Mouse (Mus musculus) fat pad, adult 2 months (tissue): Measurements from ENCODE around the gene Slc25a13.
"Not testable (repeated sequence)": the region's sequence is repeated elsewhere in the genome, so short reads cannot be mapped to it uniquely, and the experiment has no call there.

ENCODE experiments used
- DNase-seq: peaks from one replicate; pipeline ENCODE4 v3.0.0-alpha.2; 2011; ENCODE audit warnings: low read depth, low spot score; ENCODE audit errors: extremely low read depth

The Slc25a13 gene

DNA sequence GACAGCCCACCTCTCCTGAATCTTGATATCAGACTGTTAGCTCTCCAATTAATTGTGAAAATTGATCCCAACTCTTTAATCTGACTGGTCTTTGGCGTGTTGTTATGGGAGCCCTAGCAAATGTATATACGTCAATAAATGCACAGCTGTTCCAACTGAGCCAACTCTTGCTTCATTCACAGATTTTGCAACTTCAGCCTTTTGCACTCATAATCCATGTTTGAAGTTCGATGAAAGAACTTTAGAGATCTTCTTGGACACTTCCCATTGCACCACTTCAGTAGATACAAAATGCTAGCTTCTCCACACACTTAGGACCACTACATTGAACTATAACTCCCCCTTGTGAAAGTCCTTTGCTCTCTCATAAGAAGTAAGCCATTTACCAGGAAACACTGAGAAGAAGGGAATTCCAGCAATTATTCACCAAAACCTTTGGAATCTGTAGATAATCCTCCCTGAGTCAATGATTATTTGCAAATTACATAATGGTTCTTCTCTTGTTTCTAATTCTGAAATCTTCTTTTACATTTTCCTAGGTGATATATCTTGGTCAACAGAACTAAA lies 11.3 kb downstream of the Slc25a13 start:
- DNase-seq: peak; percentile 82

DNA sequence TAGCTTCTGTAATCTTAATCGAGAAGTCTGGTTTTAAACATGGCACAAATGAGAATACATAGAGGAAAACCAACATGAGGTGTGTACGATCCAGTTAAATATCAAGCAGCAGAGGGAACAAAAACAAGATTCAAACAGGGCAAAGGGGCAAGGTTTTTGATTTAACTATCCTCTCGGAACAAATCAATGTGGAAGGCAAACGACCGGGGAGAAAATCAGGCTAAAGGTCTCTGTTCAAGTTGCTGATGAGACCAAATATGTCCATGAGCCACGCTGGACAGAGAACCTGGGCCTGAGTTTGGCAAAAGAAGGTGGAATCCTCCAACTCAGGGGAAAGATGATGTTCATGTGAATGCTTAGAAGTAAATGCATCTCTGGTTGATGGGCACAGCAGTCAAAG lies 14.5 kb downstream of the Slc25a13 start:
- DNase-seq: no peak

DNA sequence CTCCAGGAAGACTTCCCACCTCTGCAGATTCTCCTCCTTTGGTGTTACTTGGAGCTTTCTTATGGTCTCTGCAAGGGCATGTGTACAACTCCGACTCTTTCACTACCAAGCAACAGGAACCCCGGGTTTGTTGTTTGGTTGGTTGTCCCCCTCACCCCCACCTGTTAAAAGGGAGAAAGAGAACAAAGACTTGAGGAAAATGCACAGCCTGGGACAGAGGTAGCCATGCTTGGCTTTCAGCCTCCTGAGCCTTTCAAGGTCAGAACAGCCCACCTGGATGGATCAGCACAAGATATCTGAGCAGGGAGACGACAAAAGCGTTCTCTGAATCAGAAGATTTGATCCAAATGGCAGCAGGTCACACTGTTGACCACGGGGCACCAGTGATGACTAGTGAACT lies 15.0 kb downstream of the Slc25a13 start:
- DNase-seq: no peak

DNA sequence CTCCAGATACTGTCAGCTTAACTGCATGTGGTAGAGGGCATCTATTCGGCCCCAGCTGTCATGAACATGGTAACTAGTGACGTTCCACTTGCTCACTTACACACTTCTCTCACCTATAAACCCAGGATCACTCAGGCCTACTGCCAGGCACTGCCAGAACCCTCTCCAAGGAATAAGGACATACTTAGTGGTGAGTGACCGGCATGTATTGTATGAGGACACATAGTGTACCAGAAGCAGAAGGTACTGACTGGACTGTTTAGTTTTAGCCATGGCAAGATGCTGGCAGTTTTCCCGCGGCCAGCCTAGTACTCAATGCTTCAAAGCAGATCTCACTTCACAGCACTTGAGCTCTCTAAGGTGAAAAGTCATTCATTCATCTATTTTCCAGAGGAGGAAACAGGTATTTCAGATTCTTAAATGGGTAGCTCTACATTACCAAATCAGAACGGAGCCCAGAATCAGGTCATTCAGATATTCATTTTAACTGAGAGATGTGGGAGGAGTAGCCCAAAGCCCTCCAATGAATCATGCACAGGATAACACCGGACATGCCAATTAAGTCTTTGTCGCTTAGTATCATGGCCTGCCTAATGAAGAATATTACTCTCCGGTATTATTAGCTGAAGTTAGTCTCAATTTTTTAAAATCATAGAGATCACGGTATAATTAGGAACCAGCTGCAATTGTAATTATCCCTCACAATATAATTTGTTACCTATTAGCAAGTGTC lies 17.7 kb downstream of the Slc25a13 start:
- DNase-seq: no peak

DNA sequence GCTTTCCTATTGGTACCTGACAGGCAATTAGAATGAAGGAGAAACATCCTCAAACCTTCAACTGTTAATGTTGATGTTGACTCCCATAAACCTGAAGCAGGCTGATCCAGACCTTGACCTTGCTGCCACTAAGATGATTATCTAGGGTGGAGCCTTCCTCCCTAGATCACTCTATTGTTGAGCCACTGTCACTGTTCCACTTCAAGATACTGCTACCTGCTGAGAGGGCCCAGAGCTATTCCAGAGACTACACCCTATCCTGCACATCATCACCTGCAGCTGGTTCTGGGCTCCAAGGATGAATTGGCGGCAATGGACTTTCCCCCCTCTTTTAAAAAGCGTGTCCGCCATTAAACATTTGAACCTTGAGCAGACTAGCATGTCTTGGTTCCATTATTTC lies 18.9 kb downstream of the Slc25a13 start:
- not testable (repeated sequence) for DNase-seq

DNA sequence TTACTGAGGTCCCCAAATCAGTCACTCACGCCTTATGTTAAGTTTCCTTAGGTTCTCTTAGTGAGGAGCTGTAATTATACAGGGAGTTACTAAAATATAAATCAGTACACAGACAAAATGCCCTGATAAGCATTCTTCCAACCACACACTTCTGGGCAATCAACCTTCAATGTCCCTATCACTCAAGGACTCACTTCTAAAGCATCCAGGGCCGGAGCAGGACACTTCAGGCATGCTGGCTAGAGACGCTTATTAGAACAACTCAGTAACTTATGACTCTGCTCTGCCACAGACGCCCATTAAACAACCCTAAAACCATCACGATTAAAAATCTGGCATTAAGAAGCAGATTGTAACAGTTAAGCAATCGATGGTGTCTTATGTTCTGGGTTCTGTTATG lies 19.6 kb downstream of the Slc25a13 start:
- no peak for DNase-seq

DNA sequence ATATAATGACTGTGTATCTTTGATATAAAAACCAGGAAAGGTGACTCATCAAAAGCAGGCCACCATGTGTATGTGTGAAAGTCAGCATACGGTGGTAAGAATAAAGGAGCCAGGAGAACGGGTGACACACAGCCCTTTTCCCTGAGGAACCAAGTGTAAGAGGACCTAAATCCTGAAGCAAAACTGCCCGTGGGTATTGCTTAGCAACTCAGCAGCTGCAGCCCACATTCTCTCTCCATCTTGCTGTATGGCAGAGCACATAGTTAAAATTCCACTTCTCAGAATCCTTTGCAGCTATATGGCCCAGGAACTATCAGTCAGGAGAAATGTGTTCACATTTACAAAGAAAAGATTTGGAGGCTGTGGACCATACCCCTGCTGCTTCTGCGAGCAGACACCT lies 20.4 kb downstream of the Slc25a13 start:
- DNase-seq: no peak

DNA sequence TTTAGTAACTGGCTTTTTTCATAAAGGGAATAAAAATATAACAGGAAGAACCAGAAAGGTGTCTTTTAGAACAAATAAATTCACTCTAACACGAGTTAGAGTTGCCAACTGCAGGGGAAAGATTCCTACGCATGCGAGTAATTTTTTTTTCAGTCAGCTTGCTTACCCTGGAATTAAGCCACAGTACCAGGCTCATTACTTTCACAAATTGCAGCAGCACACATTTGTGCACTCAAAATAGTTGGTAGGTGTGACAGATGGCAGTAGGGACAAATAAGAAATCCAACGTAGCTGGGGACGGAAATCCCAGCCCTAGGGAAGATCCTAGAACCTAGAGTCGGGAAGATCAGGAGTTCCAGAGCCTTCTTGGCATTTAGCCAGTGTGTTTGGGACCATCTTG lies 22.1 kb downstream of the Slc25a13 start:
- DNase-seq: no peak

DNA sequence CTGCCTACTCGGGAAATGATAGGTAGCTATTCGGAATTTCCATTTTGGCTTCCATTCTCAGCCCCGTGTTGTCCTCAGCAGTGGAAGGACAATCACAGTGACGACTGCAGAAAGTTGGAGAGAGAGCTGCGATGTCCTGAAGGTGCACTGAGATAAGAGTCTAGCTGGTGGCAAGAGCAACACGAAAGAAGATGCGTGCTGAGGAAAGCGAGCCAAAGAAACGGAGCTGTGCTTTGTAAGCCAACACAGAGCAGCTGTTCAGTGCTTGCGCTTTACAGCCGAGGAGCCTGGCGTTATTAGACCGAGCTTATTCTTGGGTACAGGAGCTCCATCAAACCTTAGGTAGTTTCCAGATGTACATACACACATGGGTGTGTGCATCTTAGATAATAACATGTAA lies 23.1 kb downstream of the Slc25a13 start:
- no peak for DNase-seq

DNA sequence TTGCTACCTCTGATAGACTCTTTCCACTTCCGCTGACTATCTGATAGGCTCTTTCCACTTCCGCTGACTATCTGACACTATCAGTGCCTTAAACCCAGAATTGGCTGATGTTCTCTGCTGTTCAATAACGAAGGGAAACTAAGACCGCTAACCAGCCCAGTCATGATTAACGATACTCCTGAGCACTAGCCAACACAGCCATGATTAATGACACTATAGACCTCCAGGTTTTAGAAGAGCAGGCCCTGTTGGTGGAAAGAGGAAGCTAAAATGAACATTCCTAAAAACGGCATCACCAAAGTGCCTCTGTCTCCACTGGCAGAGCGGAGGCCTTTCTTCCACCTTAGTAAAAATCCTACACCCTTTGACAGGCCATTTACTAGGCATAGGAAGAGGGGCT lies 24.6 kb downstream of the Slc25a13 start:
- DNase-seq: no peak

DNA sequence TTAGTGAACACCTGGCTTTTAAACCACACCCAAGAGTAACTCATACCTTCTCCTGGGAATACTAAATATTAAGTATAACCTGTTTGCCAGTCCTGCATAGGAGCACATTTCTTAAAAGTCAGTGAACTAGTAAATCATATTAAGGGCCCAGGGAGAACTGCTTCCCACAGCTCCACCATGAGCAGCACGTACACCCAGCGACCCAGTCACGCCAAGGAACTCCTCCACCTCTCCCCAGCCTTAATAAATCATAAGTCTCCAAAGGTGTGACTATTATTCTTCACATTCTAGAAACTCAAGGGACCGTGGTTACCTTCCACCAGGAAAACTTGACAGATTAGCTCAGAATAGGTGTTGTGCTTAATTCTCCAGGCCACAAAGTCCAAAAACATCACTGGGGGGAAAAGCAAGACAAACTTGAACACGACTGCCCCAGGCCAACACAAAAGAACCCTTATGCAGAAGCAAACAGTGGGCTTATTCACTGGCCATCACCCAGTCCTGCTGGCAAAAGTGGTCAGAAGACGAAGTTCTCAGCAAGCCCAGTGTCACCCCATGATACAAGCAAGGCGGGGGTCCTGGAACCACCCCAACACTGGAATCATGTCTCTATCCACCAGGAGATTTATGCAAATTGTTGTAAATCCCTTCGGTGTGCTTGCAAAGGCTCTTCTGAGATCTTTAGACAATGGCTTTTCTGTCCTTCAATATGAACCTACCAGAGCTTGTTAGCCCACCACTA lies 25.2 kb downstream of the Slc25a13 start:
- DNase-seq: no peak

DNA sequence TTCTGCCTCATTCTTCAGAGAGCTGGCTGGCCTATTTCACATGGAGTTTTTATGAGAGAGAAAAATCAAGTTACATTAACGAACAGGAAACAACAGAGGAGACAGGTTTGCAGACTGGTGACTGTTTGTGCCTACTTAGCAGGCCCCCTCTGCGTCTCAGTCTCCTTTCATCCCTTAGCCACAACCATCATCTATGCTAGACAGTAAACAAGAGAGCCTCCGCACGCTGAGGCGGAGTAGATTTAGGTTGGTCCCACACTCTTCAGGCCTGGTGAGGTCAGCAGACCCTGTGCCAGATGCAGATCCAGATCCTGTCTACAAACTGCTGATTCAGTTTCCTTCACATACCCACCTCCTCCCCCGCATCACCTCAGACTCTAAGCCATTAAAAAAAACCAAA lies 28.0 kb downstream of the Slc25a13 start:
- DNase-seq: no peak

DNA sequence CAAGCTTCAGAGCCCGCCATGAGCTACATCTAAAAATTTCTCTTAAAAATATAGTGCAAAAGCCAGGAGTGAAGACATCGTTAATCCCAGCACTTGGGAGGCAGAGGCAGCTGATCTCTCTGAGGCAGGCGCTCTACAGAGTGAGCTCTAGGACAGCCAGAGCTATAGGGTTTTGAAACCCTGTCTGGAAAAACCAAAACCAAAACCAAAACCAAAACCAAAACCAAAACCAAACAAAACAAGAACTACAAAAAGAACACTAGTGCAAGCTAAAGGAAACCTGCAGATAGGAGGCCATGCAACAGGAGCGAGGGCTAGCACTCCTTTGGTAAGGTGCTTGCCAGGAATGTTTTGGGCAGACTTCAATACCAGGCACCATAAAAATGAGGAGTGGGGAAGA lies 30.5 kb downstream of the Slc25a13 start:
- DNase-seq: no peak

DNA sequence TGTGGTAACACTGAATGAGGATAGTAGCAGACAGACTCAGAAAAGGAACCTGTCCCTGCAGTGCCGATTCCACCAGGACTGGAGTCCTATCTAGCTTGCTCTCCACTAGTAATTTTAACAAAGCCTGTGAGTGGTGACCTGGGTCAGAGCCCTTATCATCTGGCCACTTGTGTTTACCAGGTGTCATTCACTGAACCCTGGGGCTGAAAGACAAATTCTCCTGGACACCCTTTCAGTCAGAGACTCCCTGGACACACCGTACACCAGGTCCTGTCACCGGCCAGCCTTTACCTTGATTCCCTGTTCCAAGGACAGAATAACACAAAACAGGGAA lies 31.3 kb downstream of the Slc25a13 start:
- no peak for DNase-seq

DNA sequence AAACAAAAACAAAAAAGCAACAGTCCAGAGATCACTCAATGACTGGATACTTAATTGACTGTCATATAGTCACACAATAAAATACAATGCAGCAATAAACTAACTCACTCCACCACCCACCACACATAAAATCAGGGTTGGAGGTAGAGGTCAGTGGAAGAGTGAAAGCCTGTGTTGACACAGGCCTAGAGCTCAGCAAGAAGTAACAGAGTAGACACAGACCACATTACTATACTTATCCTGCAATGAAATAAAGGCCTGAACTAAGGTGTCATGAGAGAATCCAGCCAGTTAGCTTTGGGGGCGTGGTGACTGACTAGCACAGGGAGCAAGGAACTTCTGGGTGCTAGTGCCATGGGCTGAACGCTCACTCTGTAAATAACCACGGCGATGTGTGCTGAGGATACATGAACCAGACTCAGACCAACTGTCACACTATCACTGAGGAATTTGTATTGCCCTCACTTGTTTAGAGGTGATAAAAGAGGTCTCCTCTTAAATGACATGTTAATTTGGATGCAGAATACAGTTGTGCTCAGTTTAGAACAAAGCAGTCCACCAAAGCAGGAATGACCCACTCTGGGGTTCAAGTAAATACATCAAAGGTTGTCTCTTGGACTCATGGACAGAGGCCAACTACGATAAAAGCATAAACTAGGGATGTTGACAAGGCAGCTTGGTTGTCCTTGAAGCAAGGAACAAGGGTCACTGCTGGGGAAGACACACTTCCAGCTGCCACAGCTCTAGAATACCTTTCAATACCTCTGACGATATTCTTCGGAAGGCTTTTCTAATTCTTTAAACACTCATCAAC lies 31.8 kb downstream of the Slc25a13 start:
- no peak for DNase-seq

DNA sequence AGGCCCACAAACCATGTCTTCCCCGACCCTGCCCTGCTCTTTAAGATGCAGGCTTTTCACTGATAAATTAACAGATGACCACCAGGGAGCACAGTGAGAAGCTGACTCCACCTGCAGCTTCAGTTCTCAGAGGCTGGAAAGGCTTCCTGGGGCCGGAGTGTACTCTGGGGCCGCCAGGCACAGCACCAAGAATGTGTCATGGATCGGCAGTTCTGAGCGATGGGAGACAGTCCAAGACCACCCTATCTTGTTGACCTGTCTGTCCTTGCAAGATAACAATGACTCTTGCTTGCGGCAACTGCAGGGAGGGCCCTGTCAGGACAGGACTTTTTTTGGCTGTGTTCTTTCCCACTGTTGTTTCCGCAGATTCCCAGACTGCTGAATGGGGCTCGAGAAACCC lies 33.4 kb downstream of the Slc25a13 start:
- no peak for DNase-seq

DNA sequence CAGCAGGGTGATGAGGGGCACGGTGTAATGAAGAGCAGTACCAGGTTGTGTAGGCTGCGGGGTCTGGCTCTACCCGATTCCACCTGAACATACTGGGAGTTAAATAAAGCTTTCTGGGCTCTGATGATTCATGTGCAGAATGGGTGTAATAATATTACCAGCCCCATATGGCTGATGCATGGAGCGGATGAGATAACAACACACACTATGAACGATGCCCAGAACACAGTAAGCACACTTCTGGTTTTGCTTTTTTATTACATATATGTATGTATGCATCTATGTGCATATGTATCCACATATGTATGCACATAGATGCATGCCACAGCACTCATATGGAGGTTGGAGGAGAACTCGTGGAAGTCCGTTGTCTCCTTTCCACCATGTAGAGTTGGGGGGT lies 34.8 kb downstream of the Slc25a13 start:
- no peak for DNase-seq

DNA sequence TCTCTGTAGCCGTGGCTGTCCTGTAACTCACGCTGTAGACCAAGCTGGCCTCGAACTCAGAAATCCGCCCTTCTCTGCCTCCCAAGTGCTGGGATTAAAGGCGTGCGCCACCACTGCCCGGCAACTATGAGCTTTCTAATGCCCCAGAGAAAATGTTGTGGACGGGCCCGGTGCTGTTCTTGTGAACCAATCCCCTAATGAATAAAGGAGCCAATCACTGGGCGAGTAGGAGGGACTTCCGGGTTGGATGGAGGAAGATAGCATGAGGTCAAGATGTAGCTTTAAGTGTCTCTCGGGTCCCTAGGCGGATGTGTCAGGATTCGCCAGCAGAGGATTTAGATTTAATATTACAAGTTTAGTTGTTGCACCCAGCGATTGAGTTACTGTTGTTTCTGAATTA lies 38.6 kb downstream of the Slc25a13 start:
- not testable (repeated sequence) for DNase-seq

DNA sequence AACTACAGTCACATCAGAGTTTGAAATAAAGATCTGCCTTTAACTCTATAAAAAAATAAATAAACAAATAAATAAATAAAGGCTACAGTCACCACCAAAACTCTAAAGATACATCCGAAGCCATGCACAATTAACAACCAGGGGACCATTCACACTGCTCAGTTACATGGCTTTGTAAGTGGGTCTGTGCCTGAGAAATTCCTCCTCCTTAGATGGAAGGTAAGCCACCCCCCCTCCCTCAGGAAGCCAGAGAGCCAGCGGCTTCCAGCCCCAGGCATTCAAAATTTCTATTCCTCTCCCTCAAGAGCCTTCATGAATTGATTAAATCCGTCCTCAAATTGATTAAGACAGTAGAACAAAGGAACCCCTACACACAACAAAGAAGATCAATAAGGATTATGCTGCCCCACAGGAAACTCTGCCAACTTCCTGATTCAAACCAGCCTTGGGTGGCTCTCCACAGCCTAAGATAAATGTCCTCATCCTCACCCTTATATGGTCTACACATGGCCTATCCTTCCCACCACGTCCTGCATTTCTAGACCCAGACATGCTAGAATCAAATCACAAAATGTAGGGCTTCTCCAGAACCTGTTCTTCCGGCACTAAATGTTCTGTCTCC lies 41.5 kb downstream of the Slc25a13 start:
- DNase-seq: no peak

DNA sequence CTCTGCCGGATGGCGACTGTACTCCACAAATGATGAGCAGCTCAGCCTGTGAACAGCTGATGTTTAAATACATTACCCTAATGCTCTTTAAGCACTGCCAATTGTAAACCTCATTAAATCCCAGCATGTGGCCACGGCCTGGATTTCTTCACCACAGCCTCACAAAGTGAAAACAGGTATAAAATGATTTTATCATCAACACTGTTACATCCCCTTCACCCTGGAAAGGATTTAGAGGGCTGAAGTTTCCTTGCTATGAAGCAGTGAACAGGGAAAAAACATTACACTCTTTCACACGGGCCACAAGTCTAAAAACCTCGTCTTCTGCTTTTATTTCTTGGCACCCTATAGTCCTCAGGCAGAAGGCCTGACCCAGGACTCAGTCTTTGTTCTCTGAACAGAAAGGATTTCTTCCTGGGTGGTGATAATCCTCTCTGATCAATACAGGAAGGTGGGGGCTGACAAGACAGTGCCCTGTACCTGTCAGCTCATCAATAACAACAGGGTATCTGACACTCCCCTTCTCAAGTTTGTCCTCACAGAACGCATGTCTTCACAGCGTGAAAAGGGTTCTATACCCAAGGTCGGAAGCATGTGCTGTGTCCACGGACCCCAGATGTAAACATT lies 42.9 kb downstream of the Slc25a13 start:
- no peak for DNase-seq
